In the genomic region with DNA sequence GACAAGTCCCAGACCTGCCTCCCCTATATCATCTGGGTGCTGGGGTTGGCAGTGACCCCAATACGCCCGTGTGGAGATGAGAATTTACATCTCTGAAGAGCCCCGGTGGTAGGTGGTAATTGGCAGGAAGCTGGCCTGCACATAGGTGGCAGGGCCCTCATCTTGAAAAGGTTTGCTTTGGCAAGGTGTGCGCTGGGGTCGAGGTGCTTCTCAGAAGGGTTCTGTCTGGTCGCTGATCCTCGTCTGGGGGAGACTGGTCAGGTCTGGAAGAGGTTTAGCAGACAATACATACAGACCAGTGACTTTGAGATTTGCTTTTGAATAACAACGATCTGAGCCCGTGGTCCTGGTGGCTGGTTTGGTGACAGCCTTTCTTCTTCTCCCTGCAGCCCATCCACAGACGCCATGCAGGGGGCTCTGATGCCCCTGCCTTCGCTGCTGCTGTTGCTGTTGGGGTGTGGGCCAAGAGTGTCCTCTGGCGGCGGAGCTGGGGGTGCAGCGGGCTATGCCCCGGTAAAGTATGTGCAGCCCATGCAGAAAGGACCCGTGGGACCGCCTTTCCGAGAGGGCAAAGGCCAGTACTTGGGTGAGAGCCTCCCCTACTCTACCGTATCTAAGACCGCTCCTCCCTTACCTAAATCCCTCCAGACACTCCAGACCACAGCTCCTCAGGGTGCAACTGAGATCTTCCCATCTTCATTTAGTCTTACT, we compare ENCODE assay signal across 8 mouse cellular contexts. TPM values are rescaled to one million over a fixed set of nuclear protein-coding genes. Genes with fewer than 3 reads are reported as not detected.
DNase-seq lines count a peak whose midpoint lies in the region; ATAC-seq and TF ChIP-seq lines count a peak whose summit lies in the region.

No protein-coding gene starts in this region.

- H3K9me3 ChIP-seq in forebrain, postnatal 0 days (ENCODE audit: low read length), result 0 out of 2 replicates have a peak, but pooled peaks cover 3% of the 10 kb centered on the region
- H3K9me3 ChIP-seq in limb, embryonic 13.5 days, result 0 out of 2 replicates have a peak, but pooled peaks cover 7% of the 10 kb centered on the region
- no peaks in the 10 kb centered on the region for H3K9me3 ChIP-seq in neural tube, embryonic 14.5 days (ENCODE audit: control insufficient read depth, low read length)

- H3K4me3 ChIP-seq in kidney, adult 2 months (ENCODE audit: insufficient read depth, low read depth, low read length), result no peak overlapping the region
- peak overlapping the region; percentile 21 for H3K4me3 ChIP-seq in forebrain, postnatal 0 days (ENCODE audit: low read depth, low read length)
- peak overlapping the region; percentile 24 for H3K4me3 ChIP-seq in limb, embryonic 13.5 days
- peak overlapping the region; percentile 8; the same call in 1 of the 2 replicates for H3K4me3 ChIP-seq in neural tube, embryonic 14.5 days (ENCODE audit: low read depth, low read length)

- peak overlapping the region; percentile 39 for H3K9ac ChIP-seq in forebrain, postnatal 0 days
- peak overlapping the region; percentile 35; the same call in 1 of the 2 replicates for H3K9ac ChIP-seq in limb, embryonic 13.5 days
- no peak overlapping the region for H3K9ac ChIP-seq in neural tube, embryonic 14.5 days (replicated peaks; ENCODE audit: low read depth, low read length)

- H3K27me3 ChIP-seq in kidney, adult 2 months (replicated peaks; ENCODE audit: control insufficient read depth, insufficient read depth, low read length), result no peaks in the 10 kb centered on the region
- H3K27me3 ChIP-seq in forebrain, postnatal 0 days (ENCODE audit: insufficient read depth, low read length), result no peaks in the 10 kb centered on the region
- no peaks in the 10 kb centered on the region for H3K27me3 ChIP-seq in limb, embryonic 13.5 days
- H3K27me3 ChIP-seq in neural tube, embryonic 14.5 days (ENCODE audit: control insufficient read depth, insufficient read depth, low read length), result no peaks in the 10 kb centered on the region

- ATAC-seq in forebrain, postnatal 0 days, result peak; percentile 36; the same call in 1 of the 2 replicates
- peak; percentile 24 for ATAC-seq in limb, embryonic 13.5 days (ENCODE audit: low FRiP score, low read depth)
- ATAC-seq in neural tube, embryonic 14.5 days (ENCODE audit: low read depth), result peak; percentile 45

- no peak for DNase-seq in kidney, adult 2 months
- no peak for DNase-seq in kidney, adult 11 months
- DNase-seq in T-cell, adult 2 months (ENCODE audit: low spot score), result peak; percentile 22
- no peak for DNase-seq in forebrain, postnatal 0 days
- DNase-seq in urinary bladder, postnatal 36 days (ENCODE audit: low spot score in 2 of 2), result no peak
- DNase-seq in layer of hippocampus, postnatal 36 days, result no peak

- H3K4me1 ChIP-seq in kidney, adult 2 months (ENCODE audit: control insufficient read depth, insufficient read depth, low read length), result peaks cover 3% of the 10 kb centered on the region; the same call in 1 of the 2 replicates
- H3K4me1 ChIP-seq in forebrain, postnatal 0 days (ENCODE audit: insufficient read depth), result no peaks in the 10 kb centered on the region
- H3K4me1 ChIP-seq in limb, embryonic 13.5 days, result peaks cover 33% of the 10 kb centered on the region
- no peaks in the 10 kb centered on the region; the same call in 1 of the 2 replicates for H3K4me1 ChIP-seq in neural tube, embryonic 14.5 days (ENCODE audit: control insufficient read depth, insufficient read depth, low read length)

- H3K4me2 ChIP-seq in forebrain, postnatal 0 days (ENCODE audit: low read depth), result peak overlapping the region; percentile 47
- H3K4me2 ChIP-seq in limb, embryonic 13.5 days (replicated peaks), result peak overlapping the region; percentile 58
- H3K4me2 ChIP-seq in neural tube, embryonic 14.5 days (ENCODE audit: low read depth, low read length), result peak overlapping the region; percentile 38

- TF ChIP-seq CTCF in kidney, adult 2 months (conservative IDR thresholded peaks at IDR 0.05; ENCODE audit: insufficient read depth, insufficient read length, low read depth, low read length), result peak; percentile 41
- peak; percentile 27; the same call in 1 of the 2 replicates for TF ChIP-seq CTCF in forebrain, postnatal 0 days (IDR thresholded peaks at IDR 0.05; ENCODE audit: low read depth)

- no peak overlapping the region for H3K27ac ChIP-seq in kidney, adult 2 months (ENCODE audit: insufficient read depth, low read depth, low read length)
- H3K27ac ChIP-seq in forebrain, postnatal 0 days (ENCODE audit: low read depth, low read length), result no peak overlapping the region
- H3K27ac ChIP-seq in limb, embryonic 13.5 days, result no peak overlapping the region
- no peak overlapping the region for H3K27ac ChIP-seq in neural tube, embryonic 14.5 days (ENCODE audit: low read depth, low read length)

- no peak for TF ChIP-seq POLR2A in kidney, adult 2 months (IDR thresholded peaks at IDR 0.05; ENCODE audit: low read depth, low read length)

- 24% methylated on average over 20 of the region's 20 CpGs for WGBS in kidney, adult 2 months
- 15% methylated on average over 20 of the region's 20 CpGs for WGBS in forebrain, postnatal 0 days
- WGBS in limb, embryonic 13.5 days, result 13% methylated on average over 20 of the region's 20 CpGs
- 19% methylated on average over 20 of the region's 20 CpGs for WGBS in neural tube, embryonic 14.5 days

- H3K36me3 ChIP-seq in kidney, adult 2 months (ENCODE audit: control insufficient read depth, insufficient read depth, low read length), result no peaks in the 10 kb centered on the region
- no peaks in the 10 kb centered on the region for H3K36me3 ChIP-seq in forebrain, postnatal 0 days (ENCODE audit: insufficient read depth)
- 0 out of 2 replicates have a peak, but pooled peaks cover 5% of the 10 kb centered on the region for H3K36me3 ChIP-seq in limb, embryonic 13.5 days
- H3K36me3 ChIP-seq in neural tube, embryonic 14.5 days (ENCODE audit: control insufficient read depth, insufficient read depth, low read length), result peaks cover 3% of the 10 kb centered on the region; the same call in 1 of the 2 replicates

RNA-seq across cellular contexts. Expression of gene Adprhl2, which starts 12.1 kb away (rescaled TPM):
- polyA plus RNA-seq in kidney, adult 2 months (2012; rRNA removed), result 36.0 and 43.0 TPM in 2 replicates
- 72.1 and 74.8 TPM in 2 replicates for total RNA-seq in forebrain, postnatal 0 days (2014; rRNA removed)
- polyA plus RNA-seq in forebrain, postnatal 0 days (2015; fragmentation: Nextera tagmentation; extraction: Ambion mirVana), result 77.8 and 83.3 TPM in 2 replicates
- 88.6 and 91.5 TPM in 2 replicates for polyA plus RNA-seq in limb, embryonic 13.5 days (2015; fragmentation: Nextera tagmentation; extraction: Ambion mirVana)
- 51.7 and 54.1 TPM in 2 replicates for polyA plus RNA-seq in neural tube, embryonic 14.5 days (2014; fragmentation: Nextera tagmentation; extraction: Ambion mirVana)
- 10 to 100 TPM; 29.3 to 30.3 TPM for total RNA-seq in layer of hippocampus, postnatal 36 days (2021)

RNA-seq across cellular contexts. Expression of gene Tekt2, which starts 16.1 kb away (rescaled TPM):
- 1.1 and 2.0 TPM in 2 replicates for polyA plus RNA-seq in kidney, adult 2 months (2012; rRNA removed)
- total RNA-seq in forebrain, postnatal 0 days (2014; rRNA removed), result 2.1 and 3.4 TPM in 2 replicates
- polyA plus RNA-seq in forebrain, postnatal 0 days (2015; fragmentation: Nextera tagmentation; extraction: Ambion mirVana), result 9.7 and 16.3 TPM in 2 replicates
- 23.6 TPM in 2 replicates for polyA plus RNA-seq in limb, embryonic 13.5 days (2015; fragmentation: Nextera tagmentation; extraction: Ambion mirVana)
- 7.7 and 8.8 TPM in 2 replicates for polyA plus RNA-seq in neural tube, embryonic 14.5 days (2014; fragmentation: Nextera tagmentation; extraction: Ambion mirVana)
- 1 to 10 TPM; 1.8 to 2.1 TPM for total RNA-seq in layer of hippocampus, postnatal 36 days (2021)

RNA-seq across cellular contexts. Expression of gene Col8a2, which starts 22.8 kb away (rescaled TPM):
- polyA plus RNA-seq in kidney, adult 2 months (2012; rRNA removed), result 0.27 and 0.31 TPM in 2 replicates
- total RNA-seq in forebrain, postnatal 0 days (2014; rRNA removed), result 6.5 and 11.6 TPM in 2 replicates
- 2.5 and 3.0 TPM in 2 replicates for polyA plus RNA-seq in forebrain, postnatal 0 days (2015; fragmentation: Nextera tagmentation; extraction: Ambion mirVana)
- 39.8 and 42.7 TPM in 2 replicates for polyA plus RNA-seq in limb, embryonic 13.5 days (2015; fragmentation: Nextera tagmentation; extraction: Ambion mirVana)
- polyA plus RNA-seq in neural tube, embryonic 14.5 days (2014; fragmentation: Nextera tagmentation; extraction: Ambion mirVana), result 1.3 and 6.1 TPM in 2 replicates
- 1 to 10 TPM in 1 of 2 experiments, under 1 TPM in 1; 0.60 to 1.3 TPM for total RNA-seq in layer of hippocampus, postnatal 36 days (2021)

RNA-seq across cellular contexts. Expression of gene Trappc3, which starts 47.2 kb away (rescaled TPM):
- 57.7 and 75.5 TPM in 2 replicates for polyA plus RNA-seq in kidney, adult 2 months (2012; rRNA removed)
- 143 TPM in 2 replicates for total RNA-seq in forebrain, postnatal 0 days (2014; rRNA removed)
- polyA plus RNA-seq in forebrain, postnatal 0 days (2015; fragmentation: Nextera tagmentation; extraction: Ambion mirVana), result 199 and 202 TPM in 2 replicates
- polyA plus RNA-seq in limb, embryonic 13.5 days (2015; fragmentation: Nextera tagmentation; extraction: Ambion mirVana), result 124 and 126 TPM in 2 replicates
- polyA plus RNA-seq in neural tube, embryonic 14.5 days (2014; fragmentation: Nextera tagmentation; extraction: Ambion mirVana), result 32.9 and 68.5 TPM in 2 replicates
- 10 to 100 TPM; 77.9 to 83.3 TPM for total RNA-seq in layer of hippocampus, postnatal 36 days (2021)

RNA-seq across cellular contexts. Expression of gene Map7d1, which starts 53.2 kb away (rescaled TPM):
- polyA plus RNA-seq in kidney, adult 2 months (2012; rRNA removed), result 28.3 and 30.3 TPM in 2 replicates
- total RNA-seq in forebrain, postnatal 0 days (2014; rRNA removed), result 105 and 115 TPM in 2 replicates
- 63.6 and 71.1 TPM in 2 replicates for polyA plus RNA-seq in forebrain, postnatal 0 days (2015; fragmentation: Nextera tagmentation; extraction: Ambion mirVana)
- polyA plus RNA-seq in limb, embryonic 13.5 days (2015; fragmentation: Nextera tagmentation; extraction: Ambion mirVana), result 46.5 and 49.9 TPM in 2 replicates
- 69.6 and 79.7 TPM in 2 replicates for polyA plus RNA-seq in neural tube, embryonic 14.5 days (2014; fragmentation: Nextera tagmentation; extraction: Ambion mirVana)
- total RNA-seq in layer of hippocampus, postnatal 36 days (2021), result 100 to 1,000 TPM; 245 to 249 TPM
